Mouse (Mus musculus) embryo, embryonic 10.5 days (tissue): Measurements from ENCODE around the gene Sox2.

ENCODE experiments used
- DNase-seq: peaks from one replicate; pipeline ENCODE4 v3.0.0-alpha.2; 2015; ENCODE audit warnings: low spot score

Sox2 gene

GRCm38 (mm10) chr3:34660542-34661290 is 10.5 kb downstream of the Sox2 start:
- DNase-seq: peak; percentile 63

- no peak for DNase-seq
Measured at GRCm38 (mm10) chr3:34661341-34662007, 11.3 kb downstream of the Sox2 start.

- DNase-seq: peak; percentile 60
Measured at GRCm38 (mm10) chr3:34662008-34662711, 12.0 kb downstream of the Sox2 start.

GRCm38 (mm10) chr3:34662712-34663655 is 12.8 kb downstream of the Sox2 start:
- peak; percentile 78 for DNase-seq

- peak; percentile 81 for DNase-seq
Measured at GRCm38 (mm10) chr3:34663701-34664635, 13.8 kb downstream of the Sox2 start.

GRCm38 (mm10) chr3:34664636-34665531 is 14.7 kb downstream of the Sox2 start:
- peak; percentile 81 for DNase-seq

GRCm38 (mm10) chr3:34665751-34666665 is 15.8 kb downstream of the Sox2 start:
- peak; percentile 71 for DNase-seq

- DNase-seq: peak; percentile 35
Measured at GRCm38 (mm10) chr3:34667180-34667579, 17.0 kb downstream of the Sox2 start.

- DNase-seq: peak; percentile 78
Measured at GRCm38 (mm10) chr3:34667881-34668817, 17.9 kb downstream of the Sox2 start.

- DNase-seq: peak; percentile 58
Measured at GRCm38 (mm10) chr3:34671024-34671660, 20.9 kb downstream of the Sox2 start.

GRCm38 (mm10) chr3:34678840-34679239 is 28.6 kb downstream of the Sox2 start:
- DNase-seq: peak; percentile 83

- DNase-seq: peak; percentile 24
Measured at GRCm38 (mm10) chr3:34679439-34679838, 29.2 kb downstream of the Sox2 start.

- peak; percentile 69 for DNase-seq
Measured at GRCm38 (mm10) chr3:34679921-34680320, 29.7 kb downstream of the Sox2 start.

- DNase-seq: no peak
Measured at GRCm38 (mm10) chr3:34688072-34688471, 37.9 kb downstream of the Sox2 start.

GRCm38 (mm10) chr3:34691703-34692393 is 41.6 kb downstream of the Sox2 start:
- peak; percentile 76 for DNase-seq

- DNase-seq: no peak
Measured at GRCm38 (mm10) chr3:34692394-34692745, 42.2 kb downstream of the Sox2 start.
